Mouse (Mus musculus): ENCODE measurements at regions not wholly inside any gene's neighbourhood (a gene's known extent, or its start where the extent isn't known, plus 50 kb on each side); places are given as distances from the start of the nearest gene placed in this dataset.

- DNase-seq (ENCODE audit: low read depth) = no peak
These were observed 165.6 kb upstream of the Dkk2 start for GRCm38 (mm10) chr3:131919476-131919875.

- DNase-seq (ENCODE audit: low read depth) = no peak
These were observed 163.9 kb upstream of the Dkk2 start for GRCm38 (mm10) chr3:131921161-131921560.

- no peak for DNase-seq (ENCODE audit: low read depth)
These were observed 162.4 kb upstream of the Dkk2 start for GRCm38 (mm10) chr3:131922733-131923132.

- DNase-seq (ENCODE audit: low read depth) = no peak
These were observed 144.2 kb upstream of the Dkk2 start for GRCm38 (mm10) chr3:131940896-131941295.

- no peak for DNase-seq (ENCODE audit: low read depth)
These were observed 142.9 kb upstream of the Dkk2 start for GRCm38 (mm10) chr3:131941961-131942753.

- DNase-seq (ENCODE audit: low read depth) = no peak
These were observed 141.7 kb upstream of the Dkk2 start for GRCm38 (mm10) chr3:131943436-131943835.

- DNase-seq (ENCODE audit: low read depth) = no peak
These were observed 129.3 kb upstream of the Dkk2 start for GRCm38 (mm10) chr3:131955771-131956170.

- no peak for DNase-seq (ENCODE audit: low read depth)
These were observed 124.5 kb upstream of the Dkk2 start for GRCm38 (mm10) chr3:131960636-131961035.

- DNase-seq (ENCODE audit: low read depth) = no peak
These were observed 123.5 kb upstream of the Dkk2 start for GRCm38 (mm10) chr3:131961571-131961970.

- no peak for DNase-seq (ENCODE audit: low read depth)
These were observed 122.2 kb upstream of the Dkk2 start for GRCm38 (mm10) chr3:131962870-131963269.

- DNase-seq (ENCODE audit: low read depth) = no peak
These were observed 120.1 kb upstream of the Dkk2 start for GRCm38 (mm10) chr3:131964952-131965351.

GRCm38 (mm10) chr3:131965456-131966160 is 119.5 kb upstream of the Dkk2 start:
- DNase-seq (ENCODE audit: low read depth) = no peak

GRCm38 (mm10) chr3:131967288-131967687 is 117.8 kb upstream of the Dkk2 start:
- no peak for DNase-seq (ENCODE audit: low read depth)

GRCm38 (mm10) chr3:131970827-131971226 is 114.3 kb upstream of the Dkk2 start:
- no peak for DNase-seq (ENCODE audit: low read depth)

GRCm38 (mm10) chr3:131975940-131976628 is 109.0 kb upstream of the Dkk2 start:
- no peak for DNase-seq (ENCODE audit: low read depth)

- no peak for DNase-seq (ENCODE audit: low read depth)
These were observed 101.8 kb upstream of the Dkk2 start for GRCm38 (mm10) chr3:131983292-131983691.

- DNase-seq (ENCODE audit: low read depth) = no peak
These were observed 86.1 kb upstream of the Dkk2 start for GRCm38 (mm10) chr3:131998838-131999613.

GRCm38 (mm10) chr3:132006191-132006590 is 78.9 kb upstream of the Dkk2 start:
- no peak for DNase-seq (ENCODE audit: low read depth)

GRCm38 (mm10) chr3:132006912-132007311 is 78.2 kb upstream of the Dkk2 start:
- DNase-seq (ENCODE audit: low read depth) = no peak

GRCm38 (mm10) chr3:132007356-132007755 is 77.7 kb upstream of the Dkk2 start:
- no peak for DNase-seq (ENCODE audit: low read depth)

- no peak for DNase-seq (ENCODE audit: low read depth)
These were observed 69.9 kb upstream of the Dkk2 start for GRCm38 (mm10) chr3:132015205-132015604.

Data from induced T-regulatory cell, adult 2 months (primary cell).